Mouse (Mus musculus): Measurements from ENCODE around the gene Syne3. TPM values are rescaled to one million over a fixed set of nuclear protein-coding genes. Genes with fewer than 3 reads are reported as not detected.

Gene Syne3
- polyA plus RNA-seq, 1 experiment from 2014 or later, result 0.61 TPM

DNA sequence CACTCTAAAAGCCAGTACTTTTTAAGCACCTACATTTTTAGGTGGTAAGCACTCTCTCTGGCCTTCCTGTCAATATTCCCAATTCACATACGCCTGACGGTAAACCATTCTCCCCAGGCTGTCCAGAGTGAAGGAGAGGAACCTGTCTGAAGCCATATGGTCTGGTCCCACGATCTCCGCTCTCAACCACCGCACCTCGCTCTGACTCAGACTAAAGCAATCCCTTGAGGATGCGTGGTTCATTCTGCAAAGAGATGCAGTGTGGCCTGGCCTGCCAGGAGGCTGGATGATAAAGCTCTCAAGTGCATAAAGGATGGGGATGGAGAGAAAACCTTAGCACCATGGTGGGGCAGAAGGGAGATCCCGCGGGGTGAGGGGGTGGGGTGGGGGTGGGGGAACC lies 49.6 kb downstream of the Syne3 start:
- H3K4me1 ChIP-seq (replicated peaks), result peaks cover 10% of the 10 kb centered on the region
- no peaks in the 10 kb centered on the region for H3K9me3 ChIP-seq
- no peak overlapping the region for H3K4me2 ChIP-seq
- no peak for ATAC-seq (ENCODE audit: insufficient number of reproducible peaks, insufficient read depth, low FRiP score, low TSS enrichment, low read depth)
- no peak overlapping the region for H3K4me3 ChIP-seq (replicated peaks)
- H3K27ac ChIP-seq, result no peak overlapping the region
- no peak overlapping the region for H3K9ac ChIP-seq (replicated peaks)
- no peaks in the 10 kb centered on the region for H3K36me3 ChIP-seq
- H3K27me3 ChIP-seq, result no peaks in the 10 kb centered on the region
- WGBS, result 57% methylated on average over 9 of the region's 9 CpGs

DNA sequence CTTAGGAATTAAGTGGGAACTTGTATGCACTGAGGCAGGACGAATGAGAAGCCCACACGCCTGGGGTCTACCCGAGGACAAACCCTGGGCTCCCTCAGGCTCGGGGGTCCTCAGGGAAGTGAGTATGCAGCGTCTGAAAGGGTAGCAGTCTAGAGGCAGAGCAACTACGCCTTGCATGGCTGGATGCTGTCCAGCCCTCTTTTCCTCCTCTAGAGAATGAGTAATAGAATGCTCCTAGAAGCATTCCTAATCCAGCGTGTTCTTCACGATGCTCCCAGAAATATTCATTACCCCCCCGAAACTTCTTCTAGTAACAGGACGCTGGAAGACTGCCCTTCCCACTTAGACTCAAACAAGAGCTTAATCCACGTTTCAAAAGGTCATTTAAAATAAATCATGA lies 51.3 kb downstream of the Syne3 start:
- no peak overlapping the region for H3K4me2 ChIP-seq
- ATAC-seq (ENCODE audit: insufficient number of reproducible peaks, insufficient read depth, low FRiP score, low TSS enrichment, low read depth), result no peak
- peaks cover 9% of the 10 kb centered on the region; the same call in 1 of the 2 replicates for H3K4me1 ChIP-seq (replicated peaks)
- no peaks in the 10 kb centered on the region for H3K36me3 ChIP-seq
- no peaks in the 10 kb centered on the region for H3K27me3 ChIP-seq
- no peak overlapping the region for H3K4me3 ChIP-seq (replicated peaks)
- H3K9me3 ChIP-seq, result no peaks in the 10 kb centered on the region
- H3K9ac ChIP-seq (replicated peaks), result no peak overlapping the region
- 76% methylated on average over 11 of the region's 11 CpGs for WGBS
- no peak overlapping the region for H3K27ac ChIP-seq

DNA sequence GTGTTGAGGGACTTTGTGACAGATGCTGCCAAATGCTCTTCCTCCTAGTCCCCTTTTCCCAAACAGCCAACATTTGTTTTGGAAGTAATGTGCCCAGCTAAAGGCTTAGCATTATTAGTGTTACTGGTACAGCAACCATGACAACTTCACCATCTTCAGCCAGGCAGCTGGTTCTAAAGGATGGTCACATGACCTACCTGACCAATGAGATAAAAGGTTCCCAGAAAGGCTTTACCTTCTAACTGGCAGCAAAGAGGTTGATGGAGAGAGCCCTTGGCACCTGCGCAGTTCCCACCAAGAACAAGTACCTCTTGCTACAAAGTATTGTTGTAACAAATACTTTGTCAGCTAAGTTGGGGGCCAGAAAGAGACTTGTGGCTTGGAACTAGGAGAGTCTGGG lies 52.4 kb downstream of the Syne3 start:
- Histone ChIP-seq H3K4me2 (no peak overlapping the region), H3K27ac (no peak overlapping the region), H3K27me3 (no peaks in the 10 kb centered on the region), H3K4me1 (replicated peaks) (peaks cover 2% of the 10 kb centered on the region; the same call in 1 of the 2 replicates), H3K36me3 (no peaks in the 10 kb centered on the region), H3K4me3 (replicated peaks) (no peak overlapping the region), H3K9ac (replicated peaks) (no peak overlapping the region), H3K9me3 (no peaks in the 10 kb centered on the region)
- WGBS, result 85% methylated on average over 1 of the region's 1 CpGs
- no peak for ATAC-seq (ENCODE audit: insufficient number of reproducible peaks, insufficient read depth, low FRiP score, low TSS enrichment, low read depth)

DNA sequence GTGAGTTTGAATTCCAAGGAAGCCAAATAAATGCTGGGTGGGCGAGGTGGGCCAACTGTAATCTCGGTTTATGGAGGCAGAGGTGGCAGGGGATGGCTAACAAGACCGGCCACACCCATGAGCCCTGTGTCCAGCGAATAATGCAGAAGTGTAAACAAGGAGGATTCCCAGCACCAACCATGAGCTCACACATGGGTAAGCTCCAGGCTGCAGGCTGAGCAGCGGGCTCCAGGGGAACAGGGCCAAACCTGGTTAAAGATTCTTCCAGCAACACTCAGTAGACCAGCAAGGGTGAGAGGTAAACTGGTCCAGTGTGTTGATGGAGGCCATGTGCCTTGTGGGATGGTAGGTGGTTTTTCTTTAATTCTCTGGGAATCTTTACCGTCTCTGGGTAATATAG lies 53.2 kb downstream of the Syne3 start:
- no peak overlapping the region for H3K27ac ChIP-seq
- WGBS, result 72% methylated on average over 6 of the region's 6 CpGs
- no peaks in the 10 kb centered on the region for H3K36me3 ChIP-seq
- H3K9me3 ChIP-seq, result no peaks in the 10 kb centered on the region
- no peaks in the 10 kb centered on the region for H3K4me1 ChIP-seq (replicated peaks)
- H3K4me3 ChIP-seq (replicated peaks), result no peak overlapping the region
- H3K4me2 ChIP-seq, result no peak overlapping the region
- no peak for ATAC-seq (ENCODE audit: insufficient number of reproducible peaks, insufficient read depth, low FRiP score, low TSS enrichment, low read depth)
- no peak overlapping the region for H3K9ac ChIP-seq (replicated peaks)
- no peaks in the 10 kb centered on the region for H3K27me3 ChIP-seq

DNA sequence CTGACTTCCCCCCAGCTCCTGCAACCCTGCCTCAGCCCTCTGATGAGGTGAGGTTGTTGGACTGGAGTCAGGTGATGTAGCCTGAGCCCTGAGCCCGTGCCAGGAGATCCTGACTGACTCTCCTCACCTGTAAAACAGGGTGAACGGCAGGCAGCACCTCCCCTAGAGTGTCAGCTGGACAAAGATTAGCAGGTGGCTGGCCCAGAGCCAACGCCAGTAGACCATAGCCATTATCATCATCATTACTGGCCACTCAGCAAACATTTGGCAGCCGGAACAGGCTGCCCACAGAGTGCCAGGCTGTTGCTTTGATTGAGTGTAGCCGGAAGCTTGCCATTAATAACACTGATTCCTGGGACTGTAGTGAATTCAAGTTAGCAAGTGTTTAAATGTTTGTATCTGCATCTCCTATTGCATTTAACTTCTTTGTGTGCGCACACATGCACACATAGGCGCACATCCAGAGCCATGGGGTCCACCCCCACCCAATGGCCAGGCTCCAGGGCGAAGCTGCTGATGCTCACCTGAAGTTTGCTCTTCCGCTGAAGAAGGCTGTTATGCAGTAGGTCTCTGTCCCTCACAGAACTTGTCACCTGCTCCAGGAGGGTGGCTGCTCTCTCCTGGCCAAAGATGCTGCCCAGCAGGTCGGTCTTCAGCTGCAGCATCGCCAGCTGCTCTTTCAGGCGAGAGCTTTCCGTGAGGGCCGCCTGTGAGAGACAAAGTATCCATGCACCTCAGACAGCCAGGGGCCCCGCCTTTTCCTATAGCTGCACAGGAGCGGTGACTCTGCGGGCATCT lies 54.4 kb downstream of the Syne3 start:
- Histone ChIP-seq H3K4me2 (no peak overlapping the region), H3K27ac (no peak overlapping the region), H3K27me3 (no peaks in the 10 kb centered on the region), H3K4me1 (replicated peaks) (no peaks in the 10 kb centered on the region), H3K36me3 (no peaks in the 10 kb centered on the region), H3K9me3 (no peaks in the 10 kb centered on the region), H3K9ac (replicated peaks) (no peak overlapping the region), H3K4me3 (replicated peaks) (no peak overlapping the region)
- no peak for ATAC-seq (ENCODE audit: insufficient number of reproducible peaks, insufficient read depth, low FRiP score, low TSS enrichment, low read depth)
- WGBS, result 70% methylated on average over 17 of the region's 17 CpGs

DNA sequence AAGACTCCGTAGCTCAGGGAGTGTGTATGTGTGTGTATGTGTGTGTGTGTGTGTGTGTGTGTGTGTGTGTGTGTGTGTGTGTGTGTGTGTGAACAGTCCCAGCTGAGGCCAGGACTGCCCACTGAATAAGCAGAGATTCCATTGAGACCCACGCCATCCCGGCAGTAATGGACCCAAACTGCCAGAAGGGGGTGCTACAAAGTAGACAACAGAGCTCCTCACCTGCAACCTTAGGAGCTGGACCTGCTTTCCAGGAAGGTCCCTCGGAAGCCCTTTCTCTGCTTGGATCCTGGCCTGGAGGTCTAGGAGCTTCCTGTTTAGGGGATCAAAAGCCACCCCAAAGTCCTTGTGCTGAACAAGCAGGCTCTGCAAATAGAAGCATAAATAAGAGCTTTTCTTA lies 55.7 kb downstream of the Syne3 start:
- Histone ChIP-seq H3K4me2 (no peak overlapping the region), H3K27ac (no peak overlapping the region), H3K9me3 (no peaks in the 10 kb centered on the region), H3K27me3 (no peaks in the 10 kb centered on the region), H3K36me3 (no peaks in the 10 kb centered on the region), H3K9ac (replicated peaks) (no peak overlapping the region), H3K4me1 (replicated peaks) (no peaks in the 10 kb centered on the region), H3K4me3 (replicated peaks) (no peak overlapping the region)
- no peak for ATAC-seq (ENCODE audit: insufficient number of reproducible peaks, insufficient read depth, low FRiP score, low TSS enrichment, low read depth)
- 14% methylated on average over 4 of the region's 4 CpGs for WGBS

DNA sequence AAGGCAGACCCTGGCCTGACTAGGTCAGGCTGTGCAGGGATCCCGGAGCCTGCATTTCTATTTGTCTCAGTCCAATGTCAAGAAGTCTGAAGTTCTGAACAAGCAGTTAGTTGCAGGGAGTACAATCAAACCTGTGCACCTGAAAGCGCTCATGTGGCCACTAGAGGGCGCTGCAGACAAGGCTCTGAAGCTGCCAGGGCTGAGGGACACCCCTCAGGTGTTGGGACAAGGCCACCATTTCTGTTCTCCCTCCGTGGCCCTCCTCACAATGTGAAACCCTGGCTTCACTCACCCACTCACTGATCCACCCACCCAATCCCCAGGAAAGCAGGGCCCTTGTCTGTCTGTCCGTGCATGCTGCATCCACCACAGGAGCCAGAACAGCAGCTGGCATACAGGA lies 57.2 kb downstream of the Syne3 start:
- no peak overlapping the region for H3K4me2 ChIP-seq
- peak; percentile 32; the same call in 1 of the 2 replicates for ATAC-seq (ENCODE audit: insufficient number of reproducible peaks, insufficient read depth, low FRiP score, low TSS enrichment, low read depth)
- H3K9ac ChIP-seq (replicated peaks), result no peak overlapping the region
- no peaks in the 10 kb centered on the region for H3K4me1 ChIP-seq (replicated peaks)
- no peak overlapping the region for H3K4me3 ChIP-seq (replicated peaks)
- 21% methylated on average over 5 of the region's 5 CpGs for WGBS
- H3K27ac ChIP-seq, result no peak overlapping the region
- H3K27me3 ChIP-seq, result no peaks in the 10 kb centered on the region
- no peaks in the 10 kb centered on the region for H3K9me3 ChIP-seq
- no peaks in the 10 kb centered on the region for H3K36me3 ChIP-seq

DNA sequence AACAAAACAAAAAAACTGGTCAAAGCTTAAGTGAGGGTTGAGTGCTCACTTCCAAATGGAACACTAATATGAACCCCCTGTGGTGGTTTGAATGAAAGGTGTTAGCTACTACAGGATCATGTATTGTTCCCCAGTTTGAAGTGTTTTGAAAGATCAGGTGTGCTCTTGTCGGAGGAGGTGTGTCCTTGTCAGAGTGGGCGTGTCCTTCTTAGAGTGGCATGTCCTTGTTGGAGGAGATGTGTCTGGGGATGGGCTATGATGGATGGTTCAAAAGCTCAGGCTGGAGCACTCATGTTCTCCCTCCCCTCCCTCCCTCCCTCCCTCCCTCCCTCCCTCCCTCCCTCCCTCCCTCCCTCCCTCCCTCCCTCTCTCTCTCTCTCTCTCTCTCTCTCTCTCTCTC lies 61.7 kb downstream of the Syne3 start:
- 76% methylated on average over 2 of the region's 2 CpGs for WGBS
- no peak for ATAC-seq (ENCODE audit: insufficient number of reproducible peaks, insufficient read depth, low FRiP score, low TSS enrichment, low read depth)
- no peak overlapping the region for H3K4me2 ChIP-seq
- no peak overlapping the region for H3K4me3 ChIP-seq (replicated peaks)
- no peak overlapping the region for H3K27ac ChIP-seq
- H3K36me3 ChIP-seq, result 0 out of 2 replicates have a peak, but pooled peaks cover 3% of the 10 kb centered on the region
- peaks cover 8% of the 10 kb centered on the region; the same call in 1 of the 2 replicates for H3K9me3 ChIP-seq
- no peaks in the 10 kb centered on the region; the same call in 1 of the 2 replicates for H3K4me1 ChIP-seq (replicated peaks)
- no peak overlapping the region for H3K9ac ChIP-seq (replicated peaks)
- peaks cover 9% of the 10 kb centered on the region; the same call in 1 of the 2 replicates for H3K27me3 ChIP-seq

DNA sequence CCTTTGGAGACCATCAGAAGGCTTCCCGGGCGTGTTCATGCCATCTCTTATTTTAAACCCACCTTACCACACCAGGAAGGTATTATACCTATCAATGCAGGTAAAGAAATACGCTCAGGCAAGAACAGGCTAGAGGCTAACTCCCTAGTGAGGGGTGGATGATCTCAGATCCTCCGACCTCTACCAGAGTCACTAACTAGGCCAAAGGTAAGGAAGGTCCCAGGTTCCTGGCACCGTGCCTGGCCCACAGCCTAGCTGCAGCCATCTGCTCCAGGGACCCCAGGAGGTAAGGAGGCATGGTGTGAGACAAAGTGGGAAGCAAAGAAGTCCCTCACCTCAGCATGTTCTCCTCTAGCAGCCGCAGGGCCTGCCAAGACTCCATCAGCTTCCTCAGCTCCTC lies 63.4 kb downstream of the Syne3 start:
- H3K9me3 ChIP-seq, result peaks cover 8% of the 10 kb centered on the region; the same call in 1 of the 2 replicates
- 85% methylated on average over 6 of the region's 6 CpGs for WGBS
- no peak overlapping the region for H3K4me2 ChIP-seq
- no peaks in the 10 kb centered on the region; the same call in 1 of the 2 replicates for H3K4me1 ChIP-seq (replicated peaks)
- ATAC-seq (ENCODE audit: insufficient number of reproducible peaks, insufficient read depth, low FRiP score, low TSS enrichment, low read depth), result no peak
- H3K9ac ChIP-seq (replicated peaks), result no peak overlapping the region
- no peak overlapping the region for H3K27ac ChIP-seq
- H3K4me3 ChIP-seq (replicated peaks), result no peak overlapping the region
- 0 out of 2 replicates have a peak, but pooled peaks cover 3% of the 10 kb centered on the region for H3K36me3 ChIP-seq
- peaks cover 17% of the 10 kb centered on the region for H3K27me3 ChIP-seq

DNA sequence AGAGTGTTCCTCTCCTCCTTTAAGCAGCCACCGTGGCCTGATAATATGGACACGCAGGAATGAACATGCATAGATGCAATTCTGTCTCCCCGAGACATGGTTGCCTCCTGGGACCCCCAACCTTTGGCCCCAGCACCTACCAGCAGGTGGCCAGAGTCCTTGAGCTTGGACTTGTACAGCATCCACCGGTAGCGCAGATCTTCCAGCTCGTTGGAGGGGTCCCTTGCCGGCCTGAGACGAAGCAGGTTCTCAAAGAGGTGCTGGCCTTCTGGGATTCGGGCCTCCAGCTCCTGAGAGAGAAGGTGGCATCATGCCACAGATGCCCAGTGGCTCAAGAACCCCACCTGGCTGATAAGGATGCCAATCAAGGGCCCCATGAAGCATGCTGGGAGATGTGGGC lies 69.1 kb downstream of the Syne3 start:
- no peak for ATAC-seq (ENCODE audit: insufficient number of reproducible peaks, insufficient read depth, low FRiP score, low TSS enrichment, low read depth)
- WGBS, result 84% methylated on average over 9 of the region's 9 CpGs

DNA sequence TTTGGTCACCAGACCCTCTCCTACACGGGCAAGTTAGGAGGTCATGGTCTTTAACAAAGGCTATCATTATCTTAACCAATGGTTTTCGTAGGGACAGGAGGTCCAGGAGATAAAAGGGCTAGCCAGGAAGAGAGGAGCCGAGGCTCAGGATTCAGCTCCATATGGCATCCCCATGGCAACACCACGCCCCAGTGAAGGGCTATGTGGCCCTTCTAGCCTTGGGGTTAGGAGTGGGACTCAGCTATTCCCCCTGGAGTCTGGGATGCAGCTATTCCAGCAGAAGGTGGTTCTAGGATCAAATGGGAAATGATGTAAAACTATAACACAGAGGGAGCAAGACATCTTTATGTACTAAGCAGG lies 69.6 kb downstream of the Syne3 start:
- 6% methylated on average over 4 of the region's 4 CpGs for WGBS
- peaks cover 17% of the 10 kb centered on the region for H3K4me1 ChIP-seq (replicated peaks)
- peak; percentile 23; the same call in 1 of the 2 replicates for ATAC-seq (ENCODE audit: insufficient number of reproducible peaks, insufficient read depth, low FRiP score, low TSS enrichment, low read depth)
- 0 out of 2 replicates have a peak, but pooled peaks cover 2% of the 10 kb centered on the region for H3K36me3 ChIP-seq
- peaks cover 47% of the 10 kb centered on the region for H3K27me3 ChIP-seq
- H3K9ac ChIP-seq (replicated peaks), result no peak overlapping the region; the same call in 1 of the 2 replicates
- H3K4me2 ChIP-seq, result no peak overlapping the region
- no peak overlapping the region for H3K4me3 ChIP-seq (replicated peaks)
- no peak overlapping the region for H3K27ac ChIP-seq
- H3K9me3 ChIP-seq, result peaks cover 16% of the 10 kb centered on the region

More for the DNA sequence above, 69.1 kb downstream of the Syne3 start:
- Histone ChIP-seq H3K9me3 (peaks cover 17% of the 10 kb centered on the region), H3K27ac (no peak overlapping the region), H3K9ac (replicated peaks) (no peak overlapping the region), H3K4me1 (replicated peaks) (peaks cover 17% of the 10 kb centered on the region), H3K36me3 (0 out of 2 replicates have a peak, but pooled peaks cover 3% of the 10 kb centered on the region), H3K4me2 (no peak overlapping the region), H3K27me3 (peaks cover 47% of the 10 kb centered on the region), H3K4me3 (replicated peaks) (no peak overlapping the region)

Data from limb, embryonic 12.5 days (tissue).